ENCODE assay signal across 20 mouse cellular contexts in genomic region chr1:94791052-94791451, GRCm38 (mm10).
A peak's percentile ranks its signal among the peaks of the same experiment; 100 is the strongest.
DNase-seq lines count a peak whose midpoint lies in the region; ATAC-seq and TF ChIP-seq lines count a peak whose summit lies in the region.
"Had no signal": no experiment of that assay in that cellular context is flagged by ENCODE, and none has a peak within 500 bp of the region (broad histone marks: within the 10 kb centered on the region; RNA-seq: fewer than 3 reads in every experiment).

No protein-coding gene starts in this region.

- no peak overlapping the region for H3K27ac ChIP-seq in liver, embryonic 12.5 days
- H3K27ac ChIP-seq: hindbrain, embryonic 15.5 days; kidney, postnatal 0 days; midbrain, embryonic 10.5 days had no signal

- no peak overlapping the region for H3K4me3 ChIP-seq in G1E (ENCODE audit: low read depth, low read length)
- no peak overlapping the region for H3K4me3 ChIP-seq in liver, embryonic 12.5 days
- H3K4me3 ChIP-seq: hindbrain, embryonic 15.5 days; midbrain, embryonic 10.5 days had no signal

- TF ChIP-seq CTCF in G1E (IDR thresholded peaks at IDR 0.05; ENCODE audit: low read depth, low read length): no peak

- peaks cover 2% of the 10 kb centered on the region; the same call in 1 of the 2 replicates for H3K9me3 ChIP-seq in G1E (replicated peaks)
- no peaks in the 10 kb centered on the region for H3K9me3 ChIP-seq in liver, embryonic 12.5 days (replicated peaks)
- H3K9me3 ChIP-seq: hindbrain, embryonic 15.5 days; midbrain, embryonic 10.5 days had no signal

- no peak overlapping the region for H3K9ac ChIP-seq in liver, embryonic 12.5 days
- H3K9ac ChIP-seq: hindbrain, embryonic 15.5 days had no signal

- no peaks in the 10 kb centered on the region for H3K36me3 ChIP-seq in G1E (replicated peaks)
- H3K36me3 ChIP-seq in liver, embryonic 12.5 days: no peaks in the 10 kb centered on the region
- H3K36me3 ChIP-seq: hindbrain, embryonic 15.5 days; midbrain, embryonic 10.5 days had no signal

- 9% methylated on average over 6 of the region's 6 CpGs for WGBS in liver, embryonic 12.5 days (ENCODE audit: insufficient replicate concordance)

- no peaks in the 10 kb centered on the region for H3K27me3 ChIP-seq in G1E (ENCODE audit: insufficient read depth, low read length)
- H3K27me3 ChIP-seq in liver, embryonic 12.5 days (replicated peaks): no peaks in the 10 kb centered on the region
- H3K27me3 ChIP-seq: hindbrain, embryonic 15.5 days had no signal

- peak; percentile 87 for ATAC-seq in G1E (ENCODE audit: extremely low read depth, insufficient number of reproducible peaks, low FRiP score, poor library complexity, severe bottlenecking)
- ATAC-seq in common myeloid progenitor, adult 5-6 weeks (replicated peaks; ENCODE audit: low read depth, poor library complexity, severe bottlenecking): peak; percentile 66
- peak; percentile 60; the same call in 1 of the 2 replicates for ATAC-seq in liver, embryonic 12.5 days
- ATAC-seq in megakaryocyte progenitor cell, adult 5-6 weeks (replicated peaks; ENCODE audit: poor library complexity): peak; percentile 87
- ATAC-seq in inflammation-experienced regulatory T-cells, adult 6 months: no peak
- ATAC-seq: activated CD4-positive, CD25-positive, alpha-beta regulatory T cell, adult 4 months; forebrain, embryonic 14.5 days; intestine, postnatal 0 days had no signal

- H3K4me1 ChIP-seq in G1E (ENCODE audit: insufficient read depth, low read depth, low read length): no peaks in the 10 kb centered on the region
- no peaks in the 10 kb centered on the region for H3K4me1 ChIP-seq in liver, embryonic 12.5 days
- H3K4me1 ChIP-seq: hindbrain, embryonic 15.5 days had no signal

- intact Hi-C loops in heart, postnatal 36 days (cut with DNase I): no loop called here

- peak overlapping the region; percentile 14; the same call in 1 of the 2 replicates for H3K4me2 ChIP-seq in liver, embryonic 12.5 days

- DNase-seq in G1E (ENCODE audit: low spot score): no peak
- DNase-seq in spleen, postnatal 36 days (ENCODE audit: low spot score in 2 of 2): no peak
- DNase-seq in embryo, embryonic 10.5 days (ENCODE audit: low spot score): no peak
- no peak for DNase-seq in heart, postnatal 36 days
- DNase-seq: adrenal gland, postnatal 10 days; cerebellum, adult 11 months; cerebellum, postnatal 14 days; gastrocnemius, postnatal 36 days; lung, adult 18-20 months; thymus, postnatal 14 days had no signal
